Mouse (Mus musculus) left cerebral cortex, postnatal 4 days (tissue): ENCODE results near the gene Timm17b. TPM values are rescaled to one million over a fixed set of nuclear protein-coding genes. Genes with fewer than 3 reads are reported as not detected.
A peak's percentile ranks its signal among the peaks of the same experiment; 100 is the strongest.
"Not testable (repeated sequence)": the region's sequence is repeated elsewhere in the genome, so short reads cannot be mapped to it uniquely, and the experiment has no call there.

Source experiments
- DNase-seq: peaks from one replicate; pipeline ENCODE4 v3.0.0-alpha.2; 2022
- intact Hi-C: fragments of 180-260 bp; cut with DNase I; formaldehyde crosslinking; loops from one replicate; pipeline ENCODE4 v1.15.1; 2025
- total RNA-seq, 2 experiments: library from RNA; stranded (reverse); gene quantifications; 2 replicates each; pipeline ENCODE4 v1.2.3; 2021

The Timm17b gene
- total RNA-seq, result 10 to 100 TPM; 46.6 to 54.4 TPM

DNA sequence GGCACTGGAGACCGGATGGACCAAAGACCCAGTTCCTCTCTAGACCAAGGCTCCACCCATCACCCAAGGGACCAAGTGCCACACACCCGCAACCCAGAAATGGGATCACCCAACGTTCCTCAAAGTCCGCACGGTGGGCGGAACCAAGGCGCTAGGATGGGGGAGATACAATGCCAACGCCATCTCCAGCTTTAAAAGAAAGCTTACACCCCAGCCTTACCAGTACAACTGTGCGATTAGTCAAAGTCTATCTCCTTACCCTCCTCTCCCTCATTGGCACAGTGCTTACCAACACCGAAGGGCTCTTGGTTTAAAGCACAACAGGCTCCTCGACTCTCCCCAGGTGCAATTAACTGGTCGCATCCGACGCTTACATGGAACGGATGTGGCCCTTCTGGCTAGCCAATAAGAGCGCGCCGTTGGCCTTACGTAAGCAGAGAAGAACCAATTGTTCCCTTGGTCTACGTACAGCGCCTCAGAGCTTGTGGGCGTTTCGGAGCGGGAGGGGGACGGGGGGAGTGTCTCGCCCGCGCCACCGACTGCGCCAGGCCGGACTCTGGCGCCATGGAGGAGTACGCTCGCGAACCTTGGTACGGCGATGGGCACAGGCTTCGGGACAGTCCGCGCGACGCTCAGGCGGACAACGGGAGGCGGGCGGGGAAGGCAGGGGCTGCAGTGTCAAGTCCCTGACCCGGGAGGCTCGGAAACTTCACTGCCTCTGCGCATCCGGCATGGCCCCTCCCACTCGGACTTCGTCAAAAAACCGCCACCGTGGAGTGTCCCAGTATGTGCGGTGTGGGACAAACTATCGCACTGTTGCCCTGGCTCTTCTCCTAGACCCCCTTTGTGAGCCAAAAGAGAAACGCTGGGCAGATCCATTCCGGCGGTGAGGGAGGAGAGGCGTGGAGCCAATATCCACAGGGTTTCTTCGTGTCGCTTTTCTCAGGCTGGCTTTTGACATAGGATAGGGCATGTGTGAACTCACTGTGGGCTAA, at the start of gene Timm17b, which contains the start of gene Pqbp1:
Gene Timm17b (plus strand): TSS at position 478 of the 995 bp plus-strand sequence.
Gene Pqbp1 (minus strand): TSS at position 390 of the 995 bp plus-strand sequence.
- DNase-seq, result peak; percentile 89
- intact Hi-C loops, result no loop called here

DNA sequence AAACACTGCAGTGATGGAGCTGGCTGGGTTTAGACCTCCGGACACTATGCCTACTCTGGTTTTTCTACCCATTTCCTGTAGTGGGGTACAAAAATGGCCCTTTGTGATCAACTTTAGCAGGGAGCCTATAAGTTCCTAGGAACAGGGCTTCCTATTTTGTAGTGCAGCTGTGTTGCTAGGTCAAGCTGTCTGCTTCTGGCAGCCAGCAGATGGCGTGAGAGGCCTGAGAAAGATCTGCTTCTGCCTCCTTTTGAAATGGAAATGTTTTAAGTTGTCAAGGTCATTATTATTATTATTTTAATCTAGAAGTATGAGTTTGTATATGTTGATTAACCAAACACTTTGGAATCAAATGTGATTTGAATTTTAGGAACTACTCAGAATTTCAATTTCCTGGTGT, 44.6 kb upstream of the Timm17b start:
- DNase-seq, result peak; percentile 21
- intact Hi-C loops, result no loop called here

DNA sequence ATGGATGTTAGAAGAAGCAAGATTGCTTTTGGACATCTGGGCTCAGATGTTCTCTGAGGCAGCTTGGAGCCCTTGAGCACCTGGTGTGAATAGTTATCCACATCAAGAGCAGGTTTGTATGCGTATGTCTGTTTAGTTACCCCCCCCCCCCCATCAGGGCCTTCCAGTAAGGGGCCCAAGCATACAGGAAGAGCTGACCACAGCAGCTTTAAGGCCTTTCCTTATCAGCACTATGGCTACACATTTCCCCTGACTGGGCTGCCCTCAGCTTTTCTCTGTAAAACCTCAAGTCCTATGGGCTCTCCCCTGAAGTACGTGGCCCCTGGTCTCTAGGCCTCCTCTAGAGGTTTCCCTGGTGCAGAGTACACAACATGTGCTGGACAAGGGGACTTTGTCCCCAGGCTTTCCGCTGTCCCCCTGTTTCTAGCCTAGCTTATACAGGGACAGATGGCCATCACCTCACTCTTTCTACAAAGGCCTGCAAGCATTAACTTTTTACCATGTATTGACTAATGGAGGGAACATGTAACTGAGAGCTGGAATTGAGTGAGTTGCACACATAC, 39.9 kb upstream of the Timm17b start:
- intact Hi-C loops, result no loop called here
- DNase-seq, result no peak

- intact Hi-C loops, result no loop called here
- no peak for DNase-seq
Measured at GRCm38 (mm10) chrX:7863181-7863580, 36.0 kb upstream of the Timm17b start.

GRCm38 (mm10) chrX:7864551-7864950, 34.6 kb upstream of the Timm17b start:
- DNase-seq, result no peak
- intact Hi-C loops, result no loop called here

GRCm38 (mm10) chrX:7865343-7865742, 33.8 kb upstream of the Timm17b start:
- intact Hi-C loops, result no loop called here
- DNase-seq, result no peak

DNA sequence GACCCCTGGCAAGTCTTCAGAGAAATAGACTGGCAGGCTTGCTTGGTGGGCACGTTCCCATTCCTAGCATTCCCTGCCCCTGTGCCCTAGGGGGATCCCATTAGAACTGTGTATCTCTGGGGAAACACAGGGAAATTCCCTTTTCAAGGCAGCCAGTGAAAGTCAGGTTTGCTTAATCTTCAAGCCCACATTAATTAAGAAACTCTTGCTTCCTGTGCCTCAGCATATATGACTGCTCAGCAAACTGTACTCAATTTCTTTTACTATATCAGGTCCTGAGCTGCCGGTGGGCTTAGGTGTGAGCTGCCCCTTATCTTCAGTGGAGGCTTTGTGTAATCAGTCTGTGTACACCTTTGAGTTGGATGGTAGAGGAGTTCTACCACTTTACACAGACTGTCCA, 33.4 kb upstream of the Timm17b start:
- DNase-seq, result no peak
- intact Hi-C loops, result no loop called here

DNA sequence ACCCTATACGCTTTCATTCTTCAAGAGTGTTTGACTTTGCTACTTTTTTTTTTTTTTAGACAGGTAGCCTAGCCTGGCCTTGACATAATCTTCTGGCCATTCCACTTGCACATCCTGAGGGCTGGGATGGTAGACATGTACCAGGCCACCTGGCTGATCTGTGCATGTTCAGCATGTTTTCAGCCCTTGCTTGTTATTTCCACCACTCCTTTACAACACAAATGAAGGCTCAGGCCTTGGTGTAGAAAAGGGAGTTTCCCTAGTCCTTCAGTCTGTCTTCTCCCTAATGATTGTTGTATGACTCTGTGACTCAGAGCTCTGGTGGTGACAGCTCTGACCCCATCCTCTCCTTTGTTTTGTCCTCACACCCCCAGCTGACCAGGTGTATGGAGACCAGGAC, 32.0 kb upstream of the Timm17b start:
- no peak for DNase-seq
- intact Hi-C loops, result no loop called here

DNA sequence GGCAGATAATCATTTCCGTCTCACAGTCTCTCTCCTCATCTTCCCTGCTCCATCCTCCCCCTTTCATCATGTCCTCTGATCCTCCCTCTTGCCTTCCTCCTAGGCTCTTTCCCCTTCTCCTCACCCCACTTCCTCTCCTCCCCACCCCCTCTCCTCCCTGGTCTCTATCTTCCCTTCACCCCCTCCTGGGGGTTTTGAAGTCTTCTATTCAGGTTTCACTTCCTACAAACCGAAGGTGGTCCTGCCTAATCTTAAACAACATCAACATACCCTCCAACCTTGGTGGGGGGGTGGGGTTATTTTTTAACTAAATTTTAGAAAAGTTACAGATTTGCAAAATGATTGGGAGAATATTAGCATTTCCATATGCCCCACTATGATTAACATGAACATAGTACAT, 30.7 kb upstream of the Timm17b start:
- intact Hi-C loops, result no loop called here
- DNase-seq, result no peak

DNA sequence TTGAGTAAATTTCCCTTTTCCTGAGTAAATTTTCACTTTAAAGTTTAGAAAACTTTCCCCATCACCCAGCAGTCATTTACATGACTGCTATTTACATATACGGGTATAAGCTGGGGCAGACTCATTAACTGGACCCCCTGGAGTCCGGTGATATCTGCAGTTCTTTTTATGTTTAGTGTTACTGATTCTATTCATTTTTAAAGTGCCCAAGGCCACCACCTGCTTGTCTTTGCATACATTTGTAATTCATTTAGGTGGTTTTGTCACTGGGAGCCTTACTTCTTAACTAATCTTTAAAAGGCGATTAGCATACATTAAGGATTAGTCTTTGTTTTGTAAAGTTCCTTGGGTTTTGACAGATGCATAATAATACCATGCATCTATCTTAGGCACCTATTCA, 29.3 kb upstream of the Timm17b start:
- intact Hi-C loops, result no loop called here
- DNase-seq, result no peak

DNA sequence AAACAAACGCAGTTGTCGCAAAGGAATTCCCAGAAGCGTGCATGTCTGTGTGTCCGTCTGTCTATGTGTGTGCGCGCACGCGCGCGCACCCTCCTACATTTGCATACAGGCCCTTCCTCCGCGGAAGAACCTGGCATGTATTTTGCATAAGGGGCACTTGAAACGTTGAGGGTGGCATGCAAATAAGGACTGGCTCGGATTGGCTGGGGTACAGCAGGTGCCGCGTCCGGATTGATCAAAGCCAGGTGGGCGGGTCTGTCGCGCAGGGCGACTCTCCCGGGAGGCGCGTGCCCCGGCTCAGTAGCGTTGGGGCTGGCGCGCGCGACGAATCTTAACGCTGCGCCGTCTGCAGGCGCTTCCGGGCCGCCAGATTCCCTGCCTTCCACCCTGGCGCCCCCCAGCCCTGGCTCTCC, 21.1 kb upstream of the Timm17b start, which contains the start of gene Pim2:
Gene Pim2 (plus strand): TSS at position 256 of the 413 bp plus-strand sequence.
- DNase-seq, result peak; percentile 84
- intact Hi-C loops, result no loop called here

DNA sequence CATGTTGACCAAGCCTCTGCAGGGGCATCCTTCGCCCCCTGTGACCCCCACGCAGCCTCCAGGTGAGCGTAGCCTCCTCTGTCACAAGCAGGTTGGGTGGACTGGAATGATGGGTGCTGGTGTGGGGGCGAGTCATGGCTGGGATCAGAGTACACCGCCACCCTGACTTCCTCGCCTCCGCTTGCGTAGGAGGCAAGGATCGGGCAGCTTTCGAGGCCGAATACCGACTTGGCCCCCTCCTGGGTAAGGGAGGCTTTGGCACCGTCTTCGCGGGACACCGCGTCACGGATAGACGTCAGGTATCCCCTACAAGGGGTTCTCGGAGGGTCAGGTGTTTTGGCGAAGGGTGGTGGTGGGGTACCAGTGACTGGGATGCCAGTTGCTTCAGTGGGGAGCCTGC, 20.7 kb upstream of the Timm17b start:
- peak; percentile 16 for DNase-seq

DNA sequence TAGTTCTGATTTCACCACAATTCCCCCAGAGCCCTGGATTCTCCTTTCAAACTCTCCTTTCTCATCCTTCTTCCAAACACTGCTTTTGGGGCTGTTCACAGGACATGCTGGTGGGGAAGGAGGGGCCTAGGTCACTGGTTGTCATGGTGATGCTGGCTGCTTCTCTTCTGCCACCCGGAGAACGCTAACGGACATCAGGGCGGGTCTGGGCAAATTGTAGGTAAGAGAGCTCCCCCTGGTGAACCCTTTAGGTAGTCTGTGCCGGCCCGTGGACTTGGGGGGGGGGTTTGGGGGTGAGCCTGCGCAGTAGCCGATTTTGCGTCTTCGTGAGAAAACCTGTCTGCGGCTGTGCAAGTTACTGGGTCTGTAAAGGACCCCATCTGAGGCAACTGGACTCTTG, 19.3 kb upstream of the Timm17b start:
- DNase-seq, result peak; percentile 71
- intact Hi-C loops, result no loop called here

More for the DNA sequence above, 20.7 kb upstream of the Timm17b start:
- intact Hi-C loops, result no loop called here

DNA sequence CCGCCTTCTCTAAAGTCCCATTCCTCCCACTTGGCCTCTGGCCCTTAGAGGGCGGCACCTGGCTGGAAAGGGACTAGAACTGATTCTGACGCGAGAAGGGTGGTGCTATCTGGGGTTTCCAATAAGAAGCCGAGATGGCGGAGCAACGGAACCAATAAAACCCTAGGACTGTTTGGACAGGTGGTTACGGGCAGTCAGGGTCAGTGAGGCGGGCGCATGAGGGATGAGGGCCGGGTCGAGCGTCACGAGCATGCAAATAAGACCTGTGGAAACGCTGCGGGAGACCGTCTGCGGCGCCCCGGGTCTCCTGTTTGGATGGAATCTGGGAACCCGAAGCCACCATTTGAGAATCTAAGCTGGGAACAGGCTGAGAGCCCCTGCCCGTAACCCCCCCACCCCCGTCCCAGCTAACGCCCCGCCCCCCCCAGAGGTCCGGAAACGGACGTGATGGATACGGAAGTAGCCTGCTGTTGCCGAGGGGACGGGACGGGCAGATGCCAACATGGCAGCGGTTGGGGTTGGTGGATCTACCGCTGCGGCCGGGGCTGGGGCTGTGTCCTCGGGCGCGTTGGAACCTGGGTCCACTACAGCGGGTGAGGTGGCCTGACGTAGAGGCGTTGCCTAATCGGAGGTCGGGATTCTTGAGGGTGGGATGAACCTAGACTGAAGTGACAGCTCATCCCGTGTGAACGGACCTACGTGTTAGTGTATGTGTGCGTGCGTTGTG, 15.2 kb upstream of the Timm17b start, which contains the start of gene Slc35a2:
Gene Slc35a2 (plus strand): TSS at position 188 of the 727 bp plus-strand sequence.
- intact Hi-C loops, result no loop called here
- DNase-seq, result peak; percentile 83

DNA sequence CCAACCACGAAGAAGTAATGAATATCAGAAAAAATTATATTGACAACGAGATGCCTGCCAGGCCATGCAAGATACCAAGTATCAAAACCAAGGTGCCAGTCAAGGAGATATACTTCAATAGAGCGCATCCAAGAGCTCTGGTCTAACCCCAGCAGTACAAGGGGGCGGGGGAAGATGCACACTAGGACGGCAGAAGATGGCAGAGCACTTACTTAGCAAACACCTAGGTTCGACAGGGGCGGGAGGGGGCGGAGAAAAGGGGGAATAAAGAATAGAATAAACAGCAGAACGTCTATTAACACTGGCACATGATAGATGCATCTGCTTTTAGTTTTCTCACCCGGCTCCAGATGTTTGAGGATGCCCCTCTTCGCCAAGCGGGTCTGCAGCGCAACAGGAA, 946 bp upstream of the Timm17b start:
- intact Hi-C loops, result no loop called here
- DNase-seq, result no peak

DNA sequence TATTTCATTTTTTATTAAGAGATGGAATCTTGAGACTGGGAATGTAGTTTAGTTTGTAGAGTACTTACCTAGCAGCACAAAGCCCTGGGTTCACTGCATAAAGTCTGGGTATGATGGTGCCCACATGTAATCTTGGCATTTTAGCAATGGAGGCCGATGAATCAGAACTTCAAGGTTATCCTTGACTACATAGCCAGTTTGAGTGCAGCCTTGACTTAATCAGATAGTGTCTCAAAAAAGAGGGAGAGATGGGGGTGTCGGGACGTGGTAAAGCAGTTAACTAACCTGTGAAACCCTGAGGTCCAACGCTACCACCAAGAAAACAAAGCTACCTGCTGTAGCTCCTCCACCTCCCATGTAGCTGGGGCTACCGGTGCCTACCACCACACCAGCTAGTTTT, 5.3 kb downstream of the Timm17b start:
- intact Hi-C loops, result no loop called here
- DNase-seq, result no peak

DNA sequence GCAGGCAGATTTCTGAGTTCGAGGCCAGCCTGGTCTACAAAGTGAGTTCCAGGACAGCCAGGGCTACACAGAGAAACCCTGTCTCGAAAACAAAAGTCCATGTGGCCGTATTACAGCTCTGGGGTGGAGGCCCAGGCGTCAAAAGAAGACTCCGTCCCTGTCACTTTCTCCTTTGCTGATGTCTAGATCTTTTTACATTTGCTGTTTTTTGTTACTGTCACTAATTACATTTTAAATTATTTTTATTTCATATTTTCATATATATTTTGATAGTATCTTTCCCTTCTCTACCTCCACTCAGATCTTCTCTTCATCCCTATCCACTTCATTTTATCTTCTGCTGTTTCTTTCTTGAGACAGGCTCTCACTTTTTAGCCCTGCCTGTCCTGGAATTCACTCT, 8.6 kb downstream of the Timm17b start, which contains the start of gene Gm10491:
Gene Gm10491 (minus strand): TSS at position 101 of the 400 bp plus-strand sequence.
- DNase-seq, result no peak
- intact Hi-C loops, result no loop called here

DNA sequence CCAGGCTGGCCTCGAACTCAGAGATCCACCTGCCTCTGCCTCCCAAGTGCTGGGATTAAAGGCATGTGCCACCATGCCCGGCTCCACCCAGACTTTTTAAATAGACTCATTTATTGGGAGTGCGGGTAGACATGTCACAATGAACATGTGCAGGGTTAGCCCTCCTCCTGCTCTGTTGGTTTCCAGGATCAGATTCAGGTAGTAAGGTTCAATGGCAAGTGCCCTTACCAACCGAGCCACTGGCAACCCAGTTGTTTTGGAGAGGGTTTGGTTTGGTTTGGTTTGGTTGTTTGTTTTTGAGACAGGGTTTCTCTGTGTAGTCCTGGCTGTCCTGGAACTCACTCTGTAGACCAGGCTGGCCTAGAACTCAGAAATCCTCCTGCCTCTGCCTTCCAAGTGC, 10.1 kb downstream of the Timm17b start, which contains the start of gene Gm10490:
Gene Gm10490 (plus strand): TSS at position 301 of the 400 bp plus-strand sequence.
- DNase-seq, intact Hi-C loops: not testable (repeated sequence)

- intact Hi-C loops, result no loop called here
- DNase-seq, result no peak
Measured at GRCm38 (mm10) chrX:7910473-7910872, 11.3 kb downstream of the Timm17b start.

GRCm38 (mm10) chrX:7915669-7916068, 16.5 kb downstream of the Timm17b start:
- DNase-seq, intact Hi-C loops: not testable (repeated sequence)

DNA sequence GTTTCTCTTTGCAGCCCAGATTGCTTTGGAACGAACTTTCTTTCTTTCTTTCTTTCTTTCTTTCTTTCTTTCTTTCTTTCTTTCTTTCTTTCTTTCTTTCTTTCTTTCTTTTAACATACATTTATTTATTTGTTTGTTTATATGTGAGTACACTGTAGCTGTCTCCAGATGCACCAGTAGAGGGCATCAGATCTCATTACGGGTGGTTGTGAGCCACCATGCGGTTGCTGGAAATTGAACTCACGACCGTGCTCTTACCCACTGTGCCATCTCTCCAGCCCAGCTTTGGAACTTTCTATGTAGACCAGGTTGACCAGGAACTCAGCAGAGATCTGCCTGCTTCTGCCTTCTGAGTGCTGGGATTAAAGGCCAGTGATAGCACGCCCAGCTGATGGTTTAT, 18.8 kb downstream of the Timm17b start:
- intact Hi-C loops, result not testable (repeated sequence)

More for the DNA sequence above, 18.8 kb downstream of the Timm17b start:
- not testable (repeated sequence) for DNase-seq
